Mouse (Mus musculus) layer of hippocampus, adult 2 months (tissue): ENCODE data around the gene Wdr35. TPM values are rescaled to one million over a fixed set of nuclear protein-coding genes. Genes with fewer than 3 reads are reported as not detected.
"Not testable (repeated sequence)": the region's sequence is repeated elsewhere in the genome, so short reads cannot be mapped to it uniquely, and the experiment has no call there.

Experiments used
- DNase-seq, 2 experiments: peaks; one replicate each; pipeline ENCODE4 v3.0.0; 2022; ENCODE audit warnings: low spot score in 2 of 2
- H3K27ac ChIP-seq: fragments of 200-600 bp; 2 replicates; pipeline ENCODE4 v1.8.1; 2022
- H3K4me3 ChIP-seq: fragments of 200-600 bp; 2 replicates; pipeline ENCODE4 v1.8.1; 2022; ENCODE audit warnings: mild to moderate bottlenecking
- CTCF ChIP-seq: fragments of 200-600 bp; conservative IDR thresholded peaks from 2 replicates; pipeline ENCODE4 v1.8.1; 2022; ENCODE audit warnings: antibody characterized with exemption, mild to moderate bottlenecking, moderate library complexity
- long read RNA-seq, 2 experiments: library from polyadenylated mRNA; stranded (forward); transcript quantifications; one replicate each; pipeline ENCODE4 v2.0.0; 2021; ENCODE audit warnings: borderline mapping rate in 2 of 2
- total RNA-seq, 2 experiments: library from RNA; stranded (reverse); gene quantifications; 2 replicates each; pipeline ENCODE4 v1.2.3; 2021

Wdr35 gene
- total RNA-seq, result 10 to 100 TPM; 36.7 to 49.3 TPM
- long read RNA-seq, experiment 1, full-length matches to known transcripts, result 27 of 32 reads
- long read RNA-seq, experiment 1, partial matches to known transcripts, result 4 of 32 reads
- long read RNA-seq, experiment 1, other reads (novel, unspliced or antisense), result 1 of 32 reads
- long read RNA-seq, experiment 2, full-length matches to known transcripts, result 34 of 40 reads
- long read RNA-seq, experiment 2, partial matches to known transcripts, result 5 of 40 reads
- long read RNA-seq, experiment 2, other reads (novel, unspliced or antisense), result 1 of 40 reads

GRCm38 (mm10) chr12:8973820-8974465 lies at the start of gene Wdr35:
TSS of gene Wdr35 (plus strand) at chr12:8973892.
- DNase-seq, result peak; percentile 93 to 94
- H3K27ac ChIP-seq, result peak within 1 kb of the TSS; percentile 90
- H3K4me3 ChIP-seq, result peak within 1 kb of the TSS; percentile 82
- TF ChIP-seq CTCF, result no peak; the same call in 1 of the 2 replicates

- TF ChIP-seq CTCF, result no peak
- no peak overlapping the region for H3K27ac ChIP-seq
- no peak overlapping the region for H3K4me3 ChIP-seq
- no peak for DNase-seq
Measured at GRCm38 (mm10) chr12:8927652-8928051, 46.0 kb upstream of the Wdr35 start.

- DNase-seq, result no peak
Measured at GRCm38 (mm10) chr12:8928766-8929165, 44.9 kb upstream of the Wdr35 start.

GRCm38 (mm10) chr12:8931083-8931482 lies 42.6 kb upstream of the Wdr35 start:
- no peak for TF ChIP-seq CTCF
- H3K27ac ChIP-seq, result no peak overlapping the region
- DNase-seq, result no peak
- H3K4me3 ChIP-seq, result no peak overlapping the region

More at GRCm38 (mm10) chr12:8928766-8929165, 44.9 kb upstream of the Wdr35 start:
- H3K4me3 ChIP-seq, result no peak overlapping the region
- H3K27ac ChIP-seq, result no peak overlapping the region
- TF ChIP-seq CTCF, result no peak

- TF ChIP-seq CTCF, result no peak
- Histone ChIP-seq H3K4me3 (no peak overlapping the region), H3K27ac (no peak overlapping the region)
- DNase-seq, result no peak
Measured at GRCm38 (mm10) chr12:8935349-8935748, 38.3 kb upstream of the Wdr35 start.

GRCm38 (mm10) chr12:8936210-8936609 lies 37.5 kb upstream of the Wdr35 start:
- not testable (repeated sequence) for H3K27ac ChIP-seq, H3K4me3 ChIP-seq, DNase-seq
- peak; percentile 75 for TF ChIP-seq CTCF

GRCm38 (mm10) chr12:8939490-8939889 lies 34.2 kb upstream of the Wdr35 start:
- DNase-seq, result no peak
- TF ChIP-seq CTCF, result no peak
- Histone ChIP-seq H3K4me3 (no peak overlapping the region), H3K27ac (no peak overlapping the region)

GRCm38 (mm10) chr12:8940011-8941005 lies 33.4 kb upstream of the Wdr35 start:
- TF ChIP-seq CTCF, result no peak
- H3K27ac ChIP-seq, result no peak overlapping the region
- no peak overlapping the region for H3K4me3 ChIP-seq
- no peak for DNase-seq

GRCm38 (mm10) chr12:8941131-8941615 lies 32.5 kb upstream of the Wdr35 start:
- DNase-seq, result no peak
- Histone ChIP-seq H3K27ac (no peak overlapping the region), H3K4me3 (no peak overlapping the region)
- no peak for TF ChIP-seq CTCF

GRCm38 (mm10) chr12:8941699-8942392 lies 31.8 kb upstream of the Wdr35 start:
- no peak overlapping the region for H3K4me3 ChIP-seq
- TF ChIP-seq CTCF, result no peak
- no peak for DNase-seq

GRCm38 (mm10) chr12:8947163-8947562 lies 26.5 kb upstream of the Wdr35 start:
- TF ChIP-seq CTCF, result no peak
- Histone ChIP-seq H3K4me3 (no peak overlapping the region), H3K27ac (no peak overlapping the region)
- DNase-seq, result no peak

More at GRCm38 (mm10) chr12:8941699-8942392, 31.8 kb upstream of the Wdr35 start:
- no peak overlapping the region for H3K27ac ChIP-seq

GRCm38 (mm10) chr12:8947714-8948464 lies 25.8 kb upstream of the Wdr35 start, which contains the start of gene Matn3:
TSS of gene Matn3 (plus strand) at chr12:8947929.
- no peak for DNase-seq
- Histone ChIP-seq H3K27ac (no peak within 1 kb of the TSS), H3K4me3 (peak within 1 kb of the TSS; percentile 48)
- TF ChIP-seq CTCF, result peak; percentile 39; the same call in 1 of the 2 replicates
